Mouse (Mus musculus) heart, postnatal 0 days (tissue): Measurements from ENCODE around the gene Ptprm.

Experiments
- CTCF ChIP-seq: IDR thresholded peaks from 2 replicates; pipeline ENCODE4 v1.5.1; 2016; ENCODE audit warnings: antibody characterized with exemption, control low read depth, low read depth
- EP300 ChIP-seq: IDR thresholded peaks from 2 replicates; pipeline ENCODE4 v1.6.1; 2016; ENCODE audit warnings: antibody characterized with exemption, low read depth

DNA sequence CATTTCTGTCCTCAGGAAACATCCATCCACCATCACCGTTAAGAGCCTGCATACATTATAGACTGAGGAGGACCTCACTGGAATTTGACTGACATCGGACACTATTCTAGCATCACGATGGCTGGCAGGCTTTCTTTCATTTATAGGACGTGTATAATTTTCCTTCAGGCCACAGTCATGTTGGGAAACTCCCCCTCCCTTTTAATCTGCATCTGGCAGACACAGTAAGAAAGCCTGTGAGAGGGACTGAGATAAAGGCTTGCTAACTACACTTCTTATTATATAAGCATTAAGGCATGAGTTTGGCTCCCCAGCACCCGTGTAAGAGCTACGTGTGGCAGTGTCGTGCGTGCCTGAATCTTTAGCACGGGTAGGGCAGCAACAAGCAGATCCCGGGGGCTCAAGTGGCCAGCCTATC lies 571.2 kb downstream of the Ptprm start:
- TF ChIP-seq CTCF: no peak
- TF ChIP-seq EP300: no peak
